Mouse (Mus musculus): Measurements from ENCODE around the gene Ccdc9b.

Gene Ccdc9b

GRCm38 (mm10) chr2:118708472-118708871, 54.0 kb downstream of the Ccdc9b start:
- no peak for DNase-seq

GRCm38 (mm10) chr2:118706436-118706835, 56.0 kb downstream of the Ccdc9b start:
- DNase-seq = no peak

All from thymus, adult 18-20 months (tissue).